Mouse (Mus musculus): ENCODE results near the gene Nfkbil1. TPM values are rescaled to one million over a fixed set of nuclear protein-coding genes. Genes with fewer than 3 reads are reported as not detected.

The Nfkbil1 gene
- polyA plus RNA-seq, 1 experiment: 15.5 TPM

DNA sequence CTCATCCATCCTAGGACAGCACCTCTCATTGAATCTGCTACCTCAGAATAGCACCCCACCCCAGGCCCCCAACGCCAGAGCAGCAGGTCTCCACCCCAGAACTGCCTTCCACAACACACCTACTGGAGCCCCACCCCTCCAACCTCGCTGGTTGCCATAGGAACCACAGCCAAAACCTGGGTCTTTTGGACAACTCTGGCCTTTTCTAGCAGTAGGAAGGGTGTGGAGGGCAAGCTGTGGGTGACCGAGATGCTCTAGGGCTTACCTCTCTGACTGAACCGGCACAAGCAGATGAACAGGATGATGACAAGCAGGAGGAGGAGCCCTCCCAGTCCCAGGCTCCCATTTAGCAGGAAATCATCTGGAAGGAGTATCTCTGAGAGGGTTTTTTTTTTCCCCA lies 48.9 kb downstream of the Nfkbil1 start:
- peak overlapping the region; percentile 56 for H3K4me3 ChIP-seq (ENCODE audit: insufficient read depth, low read length)
- H3K4me1 ChIP-seq (ENCODE audit: control insufficient read depth, insufficient read depth, low read length): peaks cover 40% of the 10 kb centered on the region
- TF ChIP-seq POLR2A (IDR thresholded peaks at IDR 0.05; ENCODE audit: borderline replicate concordance, low read depth, low read length) (no peak), CTCF (IDR thresholded peaks at IDR 0.05; ENCODE audit: low read depth, low read length) (no peak)
- H3K27ac ChIP-seq (ENCODE audit: insufficient read depth, low read depth, low read length): peak overlapping the region; percentile 95

DNA sequence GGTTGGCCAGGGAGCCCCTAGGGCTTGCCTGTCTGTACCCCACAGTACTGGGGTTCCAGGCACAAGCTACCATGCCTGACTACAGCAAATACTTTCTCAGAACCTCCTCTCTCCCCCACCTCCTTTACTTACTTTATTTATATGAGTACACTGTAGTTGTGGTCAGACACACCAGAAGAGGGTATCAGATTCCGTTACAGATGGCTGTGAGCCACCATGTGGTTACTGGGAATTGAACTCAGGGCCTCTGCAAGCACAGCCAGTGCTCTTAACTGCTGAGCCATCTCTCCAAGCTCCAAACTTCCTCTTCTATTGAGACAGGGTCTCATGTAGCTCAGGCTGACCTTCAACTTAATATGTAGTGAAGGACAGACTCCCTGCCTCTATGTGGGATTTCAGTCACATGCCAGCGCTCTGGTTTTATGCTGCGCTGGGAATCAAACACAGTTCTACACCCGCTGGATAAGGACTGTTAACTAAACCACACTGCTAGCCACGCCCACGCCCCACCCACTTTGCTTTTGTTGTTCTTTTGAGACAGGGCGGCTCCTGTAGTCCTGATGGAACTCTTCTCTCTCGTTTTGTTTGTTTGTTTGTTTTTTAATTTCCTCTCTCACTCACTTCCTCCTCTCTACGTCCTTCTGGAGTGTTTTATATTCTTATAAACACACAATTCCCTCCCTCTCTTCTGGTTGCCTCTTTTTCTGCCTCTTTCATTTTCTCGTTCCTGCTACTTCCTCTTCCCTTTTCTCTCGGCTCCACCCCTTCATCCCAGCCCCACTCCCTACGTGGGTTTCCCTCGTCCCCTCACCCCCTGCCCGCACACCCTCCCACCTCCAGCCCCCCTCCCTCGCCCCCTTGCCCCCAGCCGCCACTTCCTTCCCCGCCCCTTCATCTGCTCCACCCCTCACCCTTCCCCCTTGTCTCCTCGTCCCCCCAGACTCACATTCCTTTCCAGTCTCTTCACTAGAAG lies 49.7 kb downstream of the Nfkbil1 start:
- Histone ChIP-seq H3K27ac (ENCODE audit: insufficient read depth, low read depth, low read length) (peak overlapping the region; percentile 95), H3K4me1 (ENCODE audit: control insufficient read depth, insufficient read depth, low read length) (peaks cover 37% of the 10 kb centered on the region)

DNA sequence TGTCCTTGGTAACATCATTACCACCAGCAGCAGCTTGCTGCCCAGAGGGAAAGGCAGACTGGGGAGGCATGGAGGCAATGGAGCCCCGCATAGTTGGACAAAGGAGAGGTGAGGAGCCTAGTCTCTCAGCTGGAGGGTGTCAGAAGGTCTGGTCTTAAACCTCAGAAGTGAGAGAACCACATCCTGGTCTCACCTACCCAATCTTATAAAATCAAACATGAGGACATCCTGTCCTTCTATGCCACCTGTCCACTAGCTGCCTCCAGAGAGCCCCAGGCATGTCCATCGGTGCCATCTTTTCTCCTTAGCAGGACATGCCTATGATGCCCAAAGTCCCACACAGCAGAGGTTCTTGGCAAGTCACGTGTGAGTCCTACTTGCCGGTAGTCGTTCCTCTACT lies 55.5 kb downstream of the Nfkbil1 start:
- H3K27ac ChIP-seq (ENCODE audit: insufficient read depth, low read depth, low read length): no peak overlapping the region
- no peak overlapping the region for H3K4me3 ChIP-seq (ENCODE audit: insufficient read depth, low read length)
- H3K4me1 ChIP-seq (ENCODE audit: control insufficient read depth, insufficient read depth, low read length): peaks cover 19% of the 10 kb centered on the region
- TF ChIP-seq POLR2A (IDR thresholded peaks at IDR 0.05; ENCODE audit: borderline replicate concordance, low read depth, low read length) (no peak), CTCF (IDR thresholded peaks at IDR 0.05; ENCODE audit: low read depth, low read length) (no peak)

More for the DNA sequence above, 49.7 kb downstream of the Nfkbil1 start:
- peak; percentile 9; the same call in 1 of the 2 replicates for TF ChIP-seq CTCF (IDR thresholded peaks at IDR 0.05; ENCODE audit: low read depth, low read length)
- TF ChIP-seq POLR2A (IDR thresholded peaks at IDR 0.05; ENCODE audit: borderline replicate concordance, low read depth, low read length): no peak
- peak overlapping the region; percentile 56 for H3K4me3 ChIP-seq (ENCODE audit: insufficient read depth, low read length)

DNA sequence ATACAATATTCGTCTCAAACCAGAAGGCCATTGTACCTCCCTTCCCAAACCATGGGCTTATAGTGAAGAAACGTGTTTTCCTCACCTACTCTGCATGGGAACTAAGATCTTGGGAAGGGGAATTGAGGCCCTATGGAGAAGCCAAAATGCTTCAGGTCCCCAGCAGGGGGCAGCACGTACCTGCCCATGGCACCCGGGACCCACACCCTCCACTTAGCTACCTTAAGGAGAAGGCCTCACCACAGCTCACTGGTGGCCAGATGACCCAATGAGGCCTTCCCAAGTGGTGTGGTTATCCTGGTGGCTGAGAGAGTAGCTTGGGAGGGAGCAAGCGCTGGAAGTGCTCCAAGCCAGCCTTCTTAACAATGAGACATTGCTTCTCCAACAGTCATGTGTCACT lies 57.1 kb downstream of the Nfkbil1 start:
- Histone ChIP-seq H3K27ac (ENCODE audit: insufficient read depth, low read depth, low read length) (no peak overlapping the region), H3K4me1 (ENCODE audit: control insufficient read depth, insufficient read depth, low read length) (peaks cover 22% of the 10 kb centered on the region)
- TF ChIP-seq CTCF (IDR thresholded peaks at IDR 0.05; ENCODE audit: low read depth, low read length): peak; percentile 91
- TF ChIP-seq POLR2A (IDR thresholded peaks at IDR 0.05; ENCODE audit: borderline replicate concordance, low read depth, low read length): no peak

DNA sequence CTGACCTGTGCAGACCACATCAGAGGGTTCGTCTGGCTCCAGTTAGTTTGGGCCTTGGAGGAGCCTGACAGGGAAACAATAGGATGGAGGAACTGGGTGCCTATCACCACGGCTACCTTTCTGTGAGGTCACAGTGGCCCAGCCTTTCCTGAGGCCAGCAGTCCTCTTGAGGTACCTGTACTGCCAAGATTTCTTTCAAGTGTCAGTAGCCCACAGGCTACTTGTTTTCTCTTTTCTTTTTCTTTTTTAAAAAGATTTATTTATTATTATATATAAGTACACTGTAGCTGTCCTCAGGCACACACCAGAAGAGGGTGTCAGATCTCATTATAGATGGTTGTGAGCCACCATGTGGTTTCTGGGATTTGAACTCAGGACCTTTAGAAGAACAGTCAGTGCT lies 59.6 kb downstream of the Nfkbil1 start, which contains the start of gene Aif1:
Gene Aif1 (minus strand): TSS at position 101 of the 400 bp plus-strand sequence.
- TF ChIP-seq POLR2A (IDR thresholded peaks at IDR 0.05; ENCODE audit: borderline replicate concordance, low read depth, low read length) (no peak), CTCF (IDR thresholded peaks at IDR 0.05; ENCODE audit: low read depth, low read length) (no peak)
- H3K27ac ChIP-seq (ENCODE audit: insufficient read depth, low read depth, low read length): peak within 1 kb of the TSS; percentile 88

More for the DNA sequence above, 57.1 kb downstream of the Nfkbil1 start:
- no peak overlapping the region for H3K4me3 ChIP-seq (ENCODE audit: insufficient read depth, low read length)

DNA sequence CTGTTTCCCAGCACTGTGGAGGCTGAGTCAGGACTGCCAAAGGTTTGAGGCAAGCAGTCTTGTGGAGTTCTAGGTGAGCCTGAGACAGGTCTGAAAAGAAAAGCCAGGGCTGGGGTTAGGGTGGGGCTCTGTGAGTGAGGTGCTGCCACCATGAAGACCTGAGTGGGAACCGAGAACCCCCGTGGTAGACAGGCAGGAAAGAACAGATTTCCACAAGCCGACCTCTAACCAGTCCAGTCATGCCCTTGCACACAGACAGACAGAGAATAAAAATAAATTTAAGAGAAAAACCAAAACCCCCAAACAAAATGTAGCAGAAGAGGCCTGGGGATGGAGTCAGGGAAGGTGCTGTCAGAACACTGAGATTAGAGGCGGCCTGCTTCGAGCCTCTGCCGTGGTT lies 60.2 kb downstream of the Nfkbil1 start:
- Histone ChIP-seq H3K27ac (ENCODE audit: insufficient read depth, low read depth, low read length) (peak overlapping the region; percentile 88), H3K4me1 (ENCODE audit: control insufficient read depth, insufficient read depth, low read length) (peaks cover 43% of the 10 kb centered on the region), H3K4me3 (ENCODE audit: insufficient read depth, low read length) (no peak overlapping the region)
- TF ChIP-seq POLR2A (IDR thresholded peaks at IDR 0.05; ENCODE audit: borderline replicate concordance, low read depth, low read length): no peak
- TF ChIP-seq CTCF (IDR thresholded peaks at IDR 0.05; ENCODE audit: low read depth, low read length): no peak

More for the DNA sequence above, 59.6 kb downstream of the Nfkbil1 start, which contains the start of gene Aif1:
- Histone ChIP-seq H3K4me3 (ENCODE audit: insufficient read depth, low read length) (no peak within 1 kb of the TSS), H3K4me1 (ENCODE audit: control insufficient read depth, insufficient read depth, low read length) (peaks cover 41% of the 10 kb centered on the region)

DNA sequence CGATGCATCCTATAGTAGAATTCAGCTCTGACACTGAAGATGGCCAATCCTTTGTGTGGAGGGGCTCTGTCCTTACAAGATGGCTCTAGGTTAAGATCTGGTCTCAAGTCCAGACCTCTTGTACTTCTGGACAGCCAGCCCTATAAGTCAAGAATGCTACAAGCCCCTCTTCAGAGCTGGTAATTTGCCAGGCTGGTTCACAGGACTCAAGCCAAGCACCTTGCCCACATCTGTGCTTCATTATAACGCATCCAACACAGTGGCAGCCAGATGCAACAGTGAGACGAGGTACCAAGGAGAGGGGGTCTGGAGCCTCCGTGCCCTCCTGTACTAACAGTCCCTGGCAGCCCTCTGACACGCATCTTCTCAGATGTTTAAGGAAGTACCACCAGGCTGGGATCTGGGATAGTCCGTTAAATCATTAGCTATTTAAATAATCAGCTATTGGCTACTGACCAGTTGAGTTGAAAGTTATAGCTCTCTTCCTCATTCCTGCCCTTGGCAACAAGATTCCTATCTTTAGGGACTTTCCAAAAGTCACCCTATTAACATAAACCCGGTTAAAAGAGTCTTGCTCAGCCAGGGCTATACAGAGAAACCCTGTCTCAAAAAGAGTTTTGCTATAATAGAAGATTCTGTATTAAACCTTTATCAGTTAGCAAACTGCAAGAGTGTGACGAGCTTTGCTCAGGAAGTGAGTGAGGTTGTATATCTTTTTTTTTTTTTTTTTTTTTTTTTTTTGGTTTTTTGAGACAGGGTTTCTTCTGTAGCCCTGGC lies 61.2 kb downstream of the Nfkbil1 start:
- H3K27ac ChIP-seq (ENCODE audit: insufficient read depth, low read depth, low read length): peak overlapping the region; percentile 88
- no peak for TF ChIP-seq CTCF (IDR thresholded peaks at IDR 0.05; ENCODE audit: low read depth, low read length)
- TF ChIP-seq POLR2A (IDR thresholded peaks at IDR 0.05; ENCODE audit: borderline replicate concordance, low read depth, low read length): no peak
- peaks cover 43% of the 10 kb centered on the region for H3K4me1 ChIP-seq (ENCODE audit: control insufficient read depth, insufficient read depth, low read length)
- H3K4me3 ChIP-seq (ENCODE audit: insufficient read depth, low read length): no peak overlapping the region

DNA sequence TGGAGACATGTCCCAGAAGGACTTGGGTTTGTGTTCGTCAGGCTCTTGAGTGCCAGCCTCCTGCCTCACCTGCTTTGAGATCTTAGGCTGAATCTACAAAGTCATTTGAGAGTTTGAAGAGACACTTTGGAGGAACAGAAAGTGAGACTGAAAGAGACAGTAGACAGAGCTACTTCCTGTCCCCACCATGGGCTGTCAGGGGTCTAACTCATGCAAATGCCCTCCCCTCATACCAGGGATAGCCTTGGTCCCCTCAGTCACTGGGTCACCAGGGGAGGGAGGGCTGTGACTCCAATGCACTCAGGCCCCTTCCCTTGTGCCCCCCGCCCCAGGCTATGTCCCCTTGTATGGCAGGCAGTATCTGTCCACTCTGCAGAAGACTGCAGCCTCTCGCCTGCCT lies 62.3 kb downstream of the Nfkbil1 start:
- H3K4me1 ChIP-seq (ENCODE audit: control insufficient read depth, insufficient read depth, low read length): peaks cover 41% of the 10 kb centered on the region
- TF ChIP-seq CTCF (IDR thresholded peaks at IDR 0.05; ENCODE audit: low read depth, low read length): no peak
- H3K4me3 ChIP-seq (ENCODE audit: insufficient read depth, low read length): no peak overlapping the region
- peak overlapping the region; percentile 88 for H3K27ac ChIP-seq (ENCODE audit: insufficient read depth, low read depth, low read length)

DNA sequence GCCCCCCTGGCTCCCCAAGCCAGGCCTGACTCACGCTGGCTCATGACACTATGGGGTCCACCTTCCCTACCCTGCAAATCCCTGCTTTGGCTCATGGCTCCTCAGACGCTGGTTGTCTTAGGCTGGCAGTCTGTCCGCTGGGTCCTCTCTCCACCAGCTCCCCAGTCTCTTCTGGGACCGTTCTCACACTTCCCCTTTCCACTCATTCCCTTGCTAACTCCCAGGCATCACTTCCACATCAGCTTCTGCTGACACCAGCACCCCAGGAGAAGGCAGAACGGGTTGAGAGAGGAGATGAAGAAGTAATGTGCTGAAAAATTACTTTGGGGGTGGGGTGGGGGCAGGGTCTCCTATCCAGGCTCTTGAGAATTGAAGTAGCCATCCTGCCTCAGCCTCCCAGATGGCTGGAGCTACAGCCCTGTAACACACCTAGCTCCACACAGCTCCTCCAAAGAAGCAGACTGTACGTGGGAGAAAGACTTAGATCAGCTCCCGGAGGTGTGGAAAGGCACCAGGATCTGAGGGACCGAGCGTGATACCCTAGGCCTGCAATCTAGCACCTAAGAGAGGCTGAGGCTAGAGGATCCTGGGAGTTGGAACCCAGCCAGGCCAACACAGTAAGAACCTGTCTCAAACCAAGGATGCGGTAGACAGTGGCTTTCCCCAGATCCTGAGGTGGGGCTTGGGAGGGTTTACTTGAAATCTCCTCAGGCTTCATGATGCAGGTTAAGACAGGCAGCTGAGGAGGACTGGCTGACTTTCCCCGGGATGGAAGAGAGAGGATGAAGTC lies 63.0 kb downstream of the Nfkbil1 start:
- Histone ChIP-seq H3K4me3 (ENCODE audit: insufficient read depth, low read length) (peak overlapping the region; percentile 78), H3K27ac (ENCODE audit: insufficient read depth, low read depth, low read length) (peak overlapping the region; percentile 96), H3K4me1 (ENCODE audit: control insufficient read depth, insufficient read depth, low read length) (peaks cover 41% of the 10 kb centered on the region)
- peak; percentile 17; the same call in 1 of the 2 replicates for TF ChIP-seq CTCF (IDR thresholded peaks at IDR 0.05; ENCODE audit: low read depth, low read length)
- no peak for TF ChIP-seq POLR2A (IDR thresholded peaks at IDR 0.05; ENCODE audit: borderline replicate concordance, low read depth, low read length)

Other genes starting within 250 kb of the Nfkbil1 start
- gene Vars, start 234.8 kb downstream of the Nfkbil1 start, polyA plus RNA-seq (2012; ENCODE audit: insufficient read depth, insufficient read length, missing spikeins): 28.4 and 35.2 TPM in 2 replicates
- gene Vwa7, start 219.2 kb downstream of the Nfkbil1 start, polyA plus RNA-seq (2012; ENCODE audit: insufficient read depth, insufficient read length, missing spikeins): 0.31 and 0.34 TPM in 2 replicates
- not detected in 2 replicates for gene Sapcd1, start 207.8 kb downstream of the Nfkbil1 start, polyA plus RNA-seq (2012; ENCODE audit: insufficient read depth, insufficient read length, missing spikeins)
- 2.4 and 3.2 TPM in 2 replicates for gene Msh5, start 189.0 kb downstream of the Nfkbil1 start, polyA plus RNA-seq (2012; ENCODE audit: insufficient read depth, insufficient read length, missing spikeins)
- 357 and 381 TPM in 2 replicates for gene Clic1, start 185.8 kb downstream of the Nfkbil1 start, polyA plus RNA-seq (2012; ENCODE audit: insufficient read depth, insufficient read length, missing spikeins)
- gene Ddah2, start 176.8 kb downstream of the Nfkbil1 start, polyA plus RNA-seq (2012; ENCODE audit: insufficient read depth, insufficient read length, missing spikeins): 9.0 and 10.9 TPM in 2 replicates
- not detected in 2 replicates for gene Ly6g6c, start 170.4 kb downstream of the Nfkbil1 start, polyA plus RNA-seq (2012; ENCODE audit: insufficient read depth, insufficient read length, missing spikeins)
- not detected in 2 replicates for gene Mpig6b, start 169.6 kb downstream of the Nfkbil1 start, polyA plus RNA-seq (2012; ENCODE audit: insufficient read depth, insufficient read length, missing spikeins)
- not detected in 2 replicates for gene Ly6g6e, start 158.9 kb downstream of the Nfkbil1 start, polyA plus RNA-seq (2012; ENCODE audit: insufficient read depth, insufficient read length, missing spikeins)
- gene Ly6g6d, start 157.7 kb downstream of the Nfkbil1 start, polyA plus RNA-seq (2012; ENCODE audit: insufficient read depth, insufficient read length, missing spikeins): 1.0 TPM in 1 of 2 replicates, not detected in the other
- gene Ly6g6f, start 150.2 kb downstream of the Nfkbil1 start, polyA plus RNA-seq (2012; ENCODE audit: insufficient read depth, insufficient read length, missing spikeins): not detected in 2 replicates
- 39.8 and 40.7 TPM in 2 replicates for gene Abhd16a, start 146.5 kb downstream of the Nfkbil1 start, polyA plus RNA-seq (2012; ENCODE audit: insufficient read depth, insufficient read length, missing spikeins)
- not detected in 2 replicates for gene Ly6g5c, start 127.5 kb downstream of the Nfkbil1 start, polyA plus RNA-seq (2012; ENCODE audit: insufficient read depth, insufficient read length, missing spikeins)
- gene Ly6g5b, start 120.4 kb downstream of the Nfkbil1 start, polyA plus RNA-seq (2012; ENCODE audit: insufficient read depth, insufficient read length, missing spikeins): 0.54 and 0.92 TPM in 2 replicates
- 24.6 and 29.1 TPM in 2 replicates for gene Gpank1, start 114.3 kb downstream of the Nfkbil1 start, polyA plus RNA-seq (2012; ENCODE audit: insufficient read depth, insufficient read length, missing spikeins)
- gene Csnk2b, start 113.7 kb downstream of the Nfkbil1 start, polyA plus RNA-seq (2012; ENCODE audit: insufficient read depth, insufficient read length, missing spikeins): 136 and 143 TPM in 2 replicates
- gene D17H6S53E, start 109.4 kb downstream of the Nfkbil1 start, polyA plus RNA-seq (2012; ENCODE audit: insufficient read depth, insufficient read length, missing spikeins): 29.2 and 30.4 TPM in 2 replicates
- gene Apom, start 103.7 kb downstream of the Nfkbil1 start, polyA plus RNA-seq (2012; ENCODE audit: insufficient read depth, insufficient read length, missing spikeins): not detected in 2 replicates
- gene Bag6, start 100.6 kb downstream of the Nfkbil1 start, polyA plus RNA-seq (2012; ENCODE audit: insufficient read depth, insufficient read length, missing spikeins): 151 and 166 TPM in 2 replicates
- gene Prrc2a, start 70.9 kb downstream of the Nfkbil1 start, polyA plus RNA-seq (2012; ENCODE audit: insufficient read depth, insufficient read length, missing spikeins): 136 and 162 TPM in 2 replicates
- 420 and 469 TPM in 2 replicates for gene Aif1, start 59.7 kb downstream of the Nfkbil1 start, polyA plus RNA-seq (2012; ENCODE audit: insufficient read depth, insufficient read length, missing spikeins)
- 811 and 856 TPM in 2 replicates for gene Lst1, start 47.4 kb downstream of the Nfkbil1 start, polyA plus RNA-seq (2012; ENCODE audit: insufficient read depth, insufficient read length, missing spikeins)
- not detected in 2 replicates for gene Ltb, start 41.4 kb downstream of the Nfkbil1 start, polyA plus RNA-seq (2012; ENCODE audit: insufficient read depth, insufficient read length, missing spikeins)
- gene Tnf, start 33.8 kb downstream of the Nfkbil1 start, polyA plus RNA-seq (2012; ENCODE audit: insufficient read depth, insufficient read length, missing spikeins): 11.9 and 12.8 TPM in 2 replicates
- gene Lta, start 30.4 kb downstream of the Nfkbil1 start, polyA plus RNA-seq (2012; ENCODE audit: insufficient read depth, insufficient read length, missing spikeins): not detected in 2 replicates
- gene Gm16181, start 15.0 kb downstream of the Nfkbil1 start, polyA plus RNA-seq (2012; ENCODE audit: insufficient read depth, insufficient read length, missing spikeins): not detected in 2 replicates
- gene Atp6v1g2, start 2.1 kb downstream of the Nfkbil1 start, polyA plus RNA-seq (2012; ENCODE audit: insufficient read depth, insufficient read length, missing spikeins): 11.2 and 15.1 TPM in 2 replicates
- 164 and 169 TPM in 2 replicates for gene Ddx39b, start 6.0 kb upstream of the Nfkbil1 start, polyA plus RNA-seq (2012; ENCODE audit: insufficient read depth, insufficient read length, missing spikeins)
- gene H2-D1, start 26.9 kb upstream of the Nfkbil1 start, polyA plus RNA-seq (2012; ENCODE audit: insufficient read depth, insufficient read length, missing spikeins): 2,808 and 2,856 TPM in 2 replicates
- 0.63 and 0.80 TPM in 2 replicates for gene H2-Q1, start 84.6 kb upstream of the Nfkbil1 start, polyA plus RNA-seq (2012; ENCODE audit: insufficient read depth, insufficient read length, missing spikeins)
- gene H2-Q2, start 106.5 kb upstream of the Nfkbil1 start, polyA plus RNA-seq (2012; ENCODE audit: insufficient read depth, insufficient read length, missing spikeins): 0.91 and 1.2 TPM in 2 replicates
- 87.8 and 102 TPM in 2 replicates for gene H2-Q4, start 143.8 kb upstream of the Nfkbil1 start, polyA plus RNA-seq (2012; ENCODE audit: insufficient read depth, insufficient read length, missing spikeins)
- 3.0 and 3.4 TPM in 2 replicates for gene H2-Q6, start 189.1 kb upstream of the Nfkbil1 start, polyA plus RNA-seq (2012; ENCODE audit: insufficient read depth, insufficient read length, missing spikeins)
- 15.8 and 18.3 TPM in 2 replicates for gene H2-Q7, start 203.4 kb upstream of the Nfkbil1 start, polyA plus RNA-seq (2012; ENCODE audit: insufficient read depth, insufficient read length, missing spikeins)
- gene H2-Q10, start 234.3 kb upstream of the Nfkbil1 start, polyA plus RNA-seq (2012; ENCODE audit: insufficient read depth, insufficient read length, missing spikeins): 5.8 TPM in 2 replicates

All from bone marrow macrophage, adult 2 months (primary cell).